Mouse (Mus musculus) kidney, embryonic 16.5 days (tissue): ENCODE data around the gene Cpxm2. TPM values are rescaled to one million over a fixed set of nuclear protein-coding genes. Genes with fewer than 3 reads are reported as not detected.

ENCODE experiments used
- ATAC-seq: fragments of 200-750 bp; cut with Nextera tagmentation; 2 replicates; pipeline ENCODE4 v1.8.0; 2017; ENCODE audit warnings: moderate TSS enrichment; ENCODE audit not compliant: low FRiP score, low TSS enrichment
- H3K27ac ChIP-seq: fragments of 300-500 bp; sonication (generic); 2 replicates; pipeline ENCODE4 v1.5.1; 2014; ENCODE audit warnings: low read length
- H3K27me3 ChIP-seq: fragments of 300-500 bp; sonication (generic); 2 replicates; pipeline ENCODE4 v1.6.1; 2014; ENCODE audit warnings: low read length, control low read depth, mixed read lengths; ENCODE audit not compliant: insufficient read depth
- H3K36me3 ChIP-seq: fragments of 300-500 bp; sonication (generic); 2 replicates; pipeline ENCODE4 v1.6.1; 2014; ENCODE audit warnings: low read length, control low read depth, mixed read lengths; ENCODE audit not compliant: insufficient read depth
- H3K4me1 ChIP-seq: fragments of 300-500 bp; sonication (generic); 2 replicates; pipeline ENCODE4 v1.6.1; 2014; ENCODE audit warnings: low read length, control low read depth, mixed read lengths; ENCODE audit not compliant: insufficient read depth
- H3K4me2 ChIP-seq: fragments of 300-500 bp; sonication (generic); replicated peaks from 2 replicates; pipeline ENCODE4 v1.6.1; 2014; ENCODE audit warnings: low read depth, low read length
- H3K4me3 ChIP-seq: fragments of 300-500 bp; sonication (generic); 2 replicates; pipeline ENCODE4 v1.5.1; 2014; ENCODE audit warnings: mild to moderate bottlenecking, low read length
- H3K9ac ChIP-seq: fragments of 300-500 bp; sonication (generic); replicated peaks from 2 replicates; pipeline ENCODE4 v1.6.1; 2014; ENCODE audit warnings: low read length
- H3K9me3 ChIP-seq: fragments of 300-500 bp; sonication (generic); 2 replicates; pipeline ENCODE4 v1.6.1; 2016; ENCODE audit warnings: low read length, control low read depth
- WGBS: fragments of 180-500 bp; shearing (Covaris S2); extraction: QIAGEN DNeasy Blood & Tissue Kit; methylation state at CpG from one replicate; pipeline ENCODE4 v1.1.7; 2014; 5-methylcytosine and 5-hydroxymethylcytosine counted together
- polyA plus RNA-seq: library from polyadenylated mRNA; unstranded; fragments of >200 nt; fragmentation: Nextera tagmentation; extraction: Ambion mirVana; gene quantifications from 2 replicates; pipeline ENCODE4 v1.2.1, GENCODE M21; 2015

Gene Cpxm2
- polyA plus RNA-seq, 1 experiment from 2014 or later = 3.9 TPM

DNA sequence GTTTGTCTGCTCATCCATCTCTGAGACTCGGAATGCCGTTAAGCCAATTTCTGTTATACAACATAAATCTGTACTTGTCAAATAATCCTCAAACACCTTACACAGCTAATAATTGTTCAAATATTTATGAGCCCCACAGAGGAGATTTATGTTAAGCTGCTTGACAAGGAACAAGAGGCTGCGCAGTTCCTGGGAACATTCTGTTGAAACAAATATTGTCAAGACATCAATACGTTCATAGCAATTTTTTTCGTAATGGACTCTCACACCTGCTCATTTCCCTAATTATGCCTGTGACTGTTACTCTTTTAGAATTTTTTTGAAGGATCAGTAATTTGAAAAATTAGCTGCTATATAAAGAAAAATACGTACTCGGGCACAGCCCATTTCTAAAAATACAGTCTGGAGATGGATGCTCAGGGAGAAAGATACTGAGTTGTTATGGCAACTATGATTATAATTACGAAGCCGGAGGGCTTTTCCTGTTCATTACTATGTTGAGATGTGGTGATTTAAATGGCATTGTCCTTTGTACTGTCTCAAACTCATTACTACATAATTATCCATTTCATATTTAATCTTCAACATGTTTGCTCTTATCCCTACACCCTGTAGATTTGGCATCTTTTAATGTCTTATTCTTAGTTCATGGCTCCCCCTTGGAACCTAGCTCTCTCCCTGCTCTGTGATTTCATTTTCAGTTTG lies 3.9 kb upstream of the Cpxm2 start:
- H3K4me1 ChIP-seq = peaks cover 5% of the 10 kb centered on the region; the same call in 1 of the 2 replicates

DNA sequence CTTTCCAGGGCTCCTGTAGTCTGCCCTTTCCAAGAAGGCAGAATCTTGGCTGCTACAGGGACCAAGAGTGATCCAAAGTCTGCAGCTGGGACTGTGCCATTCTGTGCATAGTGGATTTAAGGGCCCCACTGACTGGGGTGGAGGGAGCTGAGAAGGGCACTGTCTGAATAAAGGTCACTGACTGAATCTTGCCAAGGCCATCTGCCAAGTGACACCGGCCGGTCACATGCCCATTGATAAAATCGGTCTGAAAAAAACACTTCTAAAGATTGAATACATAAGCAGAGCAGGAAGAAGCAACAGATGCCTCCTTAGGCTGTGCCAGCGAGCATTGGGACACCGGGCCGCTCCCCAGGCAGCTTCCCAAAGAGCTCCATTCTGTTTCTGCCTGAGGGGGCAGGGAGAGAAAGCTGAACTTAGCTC lies 803 bp downstream of the Cpxm2 start:
- Histone ChIP-seq H3K4me1 (peaks cover 5% of the 10 kb centered on the region; the same call in 1 of the 2 replicates), H3K36me3 (no peaks in the 10 kb centered on the region), H3K27me3 (peaks cover 27% of the 10 kb centered on the region), H3K9me3 (no peaks in the 10 kb centered on the region), H3K27ac (no peak overlapping the region), H3K4me3 (no peak overlapping the region), H3K9ac (no peak overlapping the region), H3K4me2 (peak overlapping the region; percentile 73; the same call in 1 of the 2 replicates)
- no peak for ATAC-seq
- WGBS = 49% methylated on average over 6 of the region's 6 CpGs

More for the DNA sequence above, 3.9 kb upstream of the Cpxm2 start:
- H3K27ac ChIP-seq = no peak overlapping the region
- 83% methylated on average over 9 of the region's 9 CpGs for WGBS
- no peak overlapping the region for H3K4me3 ChIP-seq
- no peak for ATAC-seq
- H3K27me3 ChIP-seq = peaks cover 22% of the 10 kb centered on the region
- no peaks in the 10 kb centered on the region for H3K36me3 ChIP-seq
- H3K9me3 ChIP-seq = no peaks in the 10 kb centered on the region
- no peak overlapping the region for H3K4me2 ChIP-seq
- H3K9ac ChIP-seq = no peak overlapping the region

DNA sequence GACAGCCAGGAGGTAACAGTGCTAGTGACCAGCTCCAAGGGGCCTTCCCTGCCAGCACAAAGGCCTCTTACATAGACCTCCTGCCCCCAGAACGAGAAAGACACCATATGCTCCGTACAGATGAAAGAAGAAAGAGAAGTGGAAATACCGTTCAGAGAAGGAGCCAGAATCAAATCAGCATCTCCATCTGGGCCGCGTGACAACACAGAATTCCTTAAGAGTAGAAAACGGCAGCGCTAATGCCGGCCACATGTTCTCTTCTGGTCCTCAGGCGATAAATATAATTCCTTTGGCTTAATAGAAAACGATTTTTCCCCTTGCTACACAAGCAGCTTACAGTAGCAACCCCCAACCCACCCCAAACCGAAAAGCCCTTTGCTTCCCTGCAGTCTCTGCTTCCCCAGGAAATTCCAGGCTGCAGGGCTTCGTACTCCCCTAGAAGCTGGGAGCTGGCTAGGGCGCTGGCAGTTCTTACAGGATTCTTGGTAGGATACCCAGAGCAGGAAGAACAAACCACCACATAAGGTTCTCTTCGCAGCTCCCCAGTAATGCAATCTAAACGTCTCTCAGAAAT lies 9.2 kb downstream of the Cpxm2 start:
- Histone ChIP-seq H3K9ac (no peak overlapping the region), H3K4me3 (no peak overlapping the region), H3K9me3 (no peaks in the 10 kb centered on the region), H3K36me3 (no peaks in the 10 kb centered on the region), H3K4me1 (no peaks in the 10 kb centered on the region), H3K27me3 (no peaks in the 10 kb centered on the region), H3K27ac (no peak overlapping the region), H3K4me2 (no peak overlapping the region)
- WGBS = 76% methylated on average over 15 of the region's 15 CpGs
- ATAC-seq = no peak

DNA sequence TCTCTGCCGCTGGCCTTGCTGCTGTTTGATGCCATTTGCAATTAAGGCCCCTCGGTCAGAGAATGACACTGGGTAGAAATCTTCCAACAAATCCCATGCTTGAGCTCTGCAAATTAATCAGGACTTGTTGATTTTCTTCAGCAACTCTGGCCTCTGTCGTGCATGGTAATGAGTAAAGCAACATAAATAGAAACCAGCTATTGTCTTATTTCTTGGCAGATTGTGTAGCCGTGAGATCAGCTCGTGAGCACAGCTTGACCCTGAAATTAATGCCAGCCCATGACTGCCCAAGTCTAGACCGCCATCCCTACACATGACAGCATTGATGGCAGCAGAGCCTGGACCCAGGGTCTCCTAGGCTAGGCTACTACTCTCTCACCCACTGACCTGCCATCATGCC lies 25.9 kb downstream of the Cpxm2 start:
- Histone ChIP-seq H3K9ac (no peak overlapping the region), H3K4me3 (no peak overlapping the region), H3K4me1 (no peaks in the 10 kb centered on the region), H3K27ac (no peak overlapping the region), H3K36me3 (no peaks in the 10 kb centered on the region), H3K4me2 (no peak overlapping the region), H3K9me3 (no peaks in the 10 kb centered on the region; the same call in 1 of the 2 replicates), H3K27me3 (no peaks in the 10 kb centered on the region)
- WGBS = 80% methylated on average over 6 of the region's 6 CpGs
- no peak for ATAC-seq

DNA sequence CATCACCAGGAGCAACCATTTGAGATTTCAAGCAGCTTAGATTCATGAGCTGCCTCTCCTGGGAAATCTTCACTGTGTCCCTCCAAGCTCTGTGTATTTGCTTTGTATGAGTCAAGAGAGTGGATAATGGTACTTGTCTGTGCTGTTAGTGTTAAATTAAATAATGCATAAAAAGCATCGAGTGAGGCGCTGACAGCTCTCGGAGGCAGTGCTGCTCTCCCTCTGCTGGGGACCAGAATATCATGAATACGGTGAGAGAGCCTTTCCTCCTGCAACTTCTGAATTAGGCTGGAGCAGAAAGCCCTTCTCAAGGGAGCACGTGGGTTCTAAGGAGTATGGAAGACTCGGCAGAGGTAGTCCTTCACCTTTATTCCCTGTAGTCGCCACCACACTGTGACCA lies 29.6 kb downstream of the Cpxm2 start:
- Histone ChIP-seq H3K4me1 (no peaks in the 10 kb centered on the region), H3K27me3 (no peaks in the 10 kb centered on the region), H3K4me3 (no peak overlapping the region), H3K4me2 (no peak overlapping the region), H3K27ac (no peak overlapping the region), H3K9ac (no peak overlapping the region), H3K36me3 (no peaks in the 10 kb centered on the region), H3K9me3 (no peaks in the 10 kb centered on the region)
- ATAC-seq = no peak
- 79% methylated on average over 7 of the region's 7 CpGs for WGBS

DNA sequence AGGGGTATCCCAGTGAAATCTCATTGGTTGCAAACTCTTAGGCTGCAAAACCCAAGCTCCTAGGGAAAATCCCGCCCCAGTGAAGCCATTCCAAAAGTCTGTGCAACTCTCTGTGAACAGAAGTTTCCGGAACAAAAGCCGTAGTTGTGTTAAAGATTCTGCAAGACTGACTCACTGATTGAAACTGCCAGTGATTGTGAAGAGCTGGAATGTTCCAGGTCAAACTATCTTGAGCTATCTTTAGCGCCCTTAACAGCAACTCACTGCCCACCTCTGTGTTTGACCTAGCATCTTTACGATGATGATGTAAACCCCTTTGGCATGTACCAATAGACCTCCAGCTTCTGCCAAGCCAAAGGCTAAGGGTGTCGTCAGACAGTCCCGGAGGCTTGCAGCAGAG lies 31.3 kb downstream of the Cpxm2 start:
- no peak overlapping the region for H3K4me3 ChIP-seq
- no peak overlapping the region for H3K4me2 ChIP-seq
- WGBS = 79% methylated on average over 7 of the region's 7 CpGs
- no peak for ATAC-seq
- H3K9me3 ChIP-seq = no peaks in the 10 kb centered on the region
- no peaks in the 10 kb centered on the region for H3K36me3 ChIP-seq
- no peak overlapping the region for H3K9ac ChIP-seq
- H3K27ac ChIP-seq = no peak overlapping the region
- no peaks in the 10 kb centered on the region for H3K27me3 ChIP-seq
- H3K4me1 ChIP-seq = no peaks in the 10 kb centered on the region

DNA sequence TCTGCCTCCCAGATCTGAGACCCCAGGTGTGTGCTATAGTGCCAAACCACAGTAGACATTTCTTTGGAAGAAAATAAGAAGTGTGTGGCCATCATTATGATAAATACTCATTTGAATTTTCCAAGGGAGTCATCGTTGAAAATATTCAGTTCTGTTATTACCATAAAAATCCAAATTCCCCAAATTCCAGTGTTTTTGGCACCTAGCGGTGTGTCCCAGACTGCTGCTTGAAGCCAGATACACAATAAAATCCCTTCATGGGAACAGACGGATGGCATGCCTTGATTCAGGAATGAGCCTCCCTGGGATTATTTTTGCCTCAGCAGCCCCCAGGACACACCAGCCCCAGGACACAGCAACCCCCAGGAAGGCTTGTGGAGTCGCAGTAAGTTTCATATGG lies 34.7 kb downstream of the Cpxm2 start:
- H3K4me1 ChIP-seq = no peaks in the 10 kb centered on the region
- ATAC-seq = no peak

DNA sequence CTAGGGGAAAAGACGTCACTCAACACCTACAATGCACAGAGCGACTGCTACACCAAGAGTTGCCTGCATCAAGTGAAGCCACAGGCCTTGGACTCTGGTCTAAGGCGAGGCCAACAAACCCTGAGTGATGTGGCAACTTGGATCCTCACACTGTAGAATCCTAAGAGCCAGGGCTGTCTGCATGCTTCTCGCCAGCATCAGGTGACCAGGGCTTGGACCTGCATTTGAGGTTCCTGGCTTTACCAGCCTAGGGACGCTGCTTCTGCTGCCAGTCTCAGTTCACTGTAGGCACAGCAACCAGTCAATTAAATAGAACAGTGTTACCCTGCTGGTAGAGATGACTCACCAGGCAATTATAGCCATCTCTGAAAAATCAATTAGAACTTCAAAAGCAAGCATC lies 42.8 kb downstream of the Cpxm2 start:
- Histone ChIP-seq H3K4me3 (no peak overlapping the region), H3K9ac (no peak overlapping the region), H3K36me3 (no peaks in the 10 kb centered on the region), H3K27ac (no peak overlapping the region), H3K4me1 (no peaks in the 10 kb centered on the region), H3K4me2 (no peak overlapping the region), H3K9me3 (no peaks in the 10 kb centered on the region), H3K27me3 (no peaks in the 10 kb centered on the region)
- 63% methylated on average over 5 of the region's 5 CpGs for WGBS
- ATAC-seq = no peak

More for the DNA sequence above, 34.7 kb downstream of the Cpxm2 start:
- H3K9ac ChIP-seq = no peak overlapping the region
- no peaks in the 10 kb centered on the region for H3K9me3 ChIP-seq
- WGBS = 90% methylated on average over 4 of the region's 4 CpGs
- H3K4me2 ChIP-seq = no peak overlapping the region
- no peak overlapping the region for H3K4me3 ChIP-seq
- H3K27ac ChIP-seq = no peak overlapping the region
- H3K27me3 ChIP-seq = no peaks in the 10 kb centered on the region
- H3K36me3 ChIP-seq = no peaks in the 10 kb centered on the region

DNA sequence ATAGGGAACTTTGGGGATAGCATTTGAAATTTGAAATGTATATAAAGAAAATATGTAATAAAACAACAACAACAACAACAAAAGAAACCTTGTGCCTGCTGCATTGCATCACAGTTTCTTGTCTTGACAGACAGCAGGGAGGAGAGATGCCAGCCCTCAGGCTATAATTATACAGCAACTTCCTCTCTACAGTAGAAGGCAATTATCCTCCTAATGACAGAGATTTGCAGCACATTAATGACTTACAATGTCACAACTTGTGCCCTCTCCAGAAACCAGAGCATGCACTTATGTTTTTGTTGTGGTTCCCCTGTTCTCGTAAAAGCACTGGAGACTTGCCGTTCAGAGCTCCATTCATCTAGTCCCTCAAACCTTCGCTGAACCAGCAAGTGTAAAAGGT lies 44.2 kb downstream of the Cpxm2 start:
- no peaks in the 10 kb centered on the region for H3K9me3 ChIP-seq
- whole genome bisulfite sequencing = 61% methylated on average over 3 of the region's 3 CpGs
- no peak overlapping the region for H3K9ac ChIP-seq
- no peak overlapping the region for H3K4me2 ChIP-seq
- H3K27me3 ChIP-seq = no peaks in the 10 kb centered on the region
- ATAC-seq = no peak
- H3K27ac ChIP-seq = no peak overlapping the region
- no peaks in the 10 kb centered on the region for H3K4me1 ChIP-seq
- H3K4me3 ChIP-seq = no peak overlapping the region
- no peaks in the 10 kb centered on the region for H3K36me3 ChIP-seq

DNA sequence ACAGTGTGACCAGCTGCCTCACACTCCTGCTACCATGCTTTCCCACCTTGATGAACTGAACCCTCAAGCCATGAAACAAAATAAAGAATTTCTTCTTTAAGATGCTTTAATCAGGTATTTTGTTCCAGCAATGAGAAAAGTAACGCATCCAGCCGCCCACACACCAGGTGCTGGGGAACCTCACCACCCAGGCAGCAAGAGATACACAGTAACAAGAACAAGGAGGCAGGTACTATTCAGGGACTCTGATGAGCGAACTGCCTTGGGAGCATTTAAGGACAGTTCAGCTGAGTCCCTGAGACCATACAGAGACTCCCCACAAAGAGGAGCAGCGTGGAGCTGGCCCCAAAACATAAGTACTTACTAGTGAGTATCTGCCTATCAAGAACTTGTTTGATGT lies 47.6 kb downstream of the Cpxm2 start:
- Histone ChIP-seq H3K27me3 (no peaks in the 10 kb centered on the region), H3K36me3 (no peaks in the 10 kb centered on the region), H3K4me2 (no peak overlapping the region), H3K27ac (no peak overlapping the region), H3K4me1 (no peaks in the 10 kb centered on the region), H3K4me3 (no peak overlapping the region), H3K9me3 (no peaks in the 10 kb centered on the region), H3K9ac (no peak overlapping the region)
- ATAC-seq = no peak
- 84% methylated on average over 4 of the region's 4 CpGs for WGBS
